Mouse (Mus musculus): Measurements from ENCODE around the gene Cnmd. TPM values are rescaled to one million over a fixed set of nuclear protein-coding genes. Genes with fewer than 3 reads are reported as not detected.

The Cnmd gene
- not detected for polyA plus RNA-seq (2015; fragmentation: Illumina TruSeq; extraction: RNeasy Lipid Tissue Mini Kit (QIAGEN cat#74804); ENCODE audit: insufficient read depth, low replicate concordance)

DNA sequence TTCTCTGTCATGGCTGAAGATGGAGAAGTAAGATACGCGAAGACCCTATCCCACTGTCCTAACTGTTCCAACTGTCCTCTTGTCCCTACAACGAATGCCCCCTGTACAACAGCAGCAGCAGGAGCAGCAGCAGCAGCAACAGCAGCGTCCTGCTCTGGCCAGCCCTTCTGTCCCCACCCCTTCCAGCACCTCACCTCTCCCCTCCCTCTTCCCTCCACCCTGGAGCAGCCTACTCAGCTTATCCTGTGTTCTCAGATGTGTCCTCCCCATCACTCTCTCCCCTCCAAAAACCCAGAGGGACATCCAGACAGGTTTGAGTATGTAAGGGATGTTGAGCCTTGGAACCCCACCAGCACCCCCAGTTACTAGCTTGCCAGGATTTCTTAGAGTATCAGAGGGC lies at the start of gene Cnmd:
TSS of gene Cnmd (minus strand) at position 170 of the 400 bp plus-strand sequence.

Other genes starting within 250 kb of the Cnmd start
- gene Kbtbd7, start 235.7 kb downstream of the Cnmd start, polyA plus RNA-seq (2015; fragmentation: Illumina TruSeq; extraction: RNeasy Lipid Tissue Mini Kit (QIAGEN cat#74804); ENCODE audit: insufficient read depth, low replicate concordance): 18.1 TPM
- 1.0 TPM for gene Kbtbd6, start 210.3 kb downstream of the Cnmd start, polyA plus RNA-seq (2015; fragmentation: Illumina TruSeq; extraction: RNeasy Lipid Tissue Mini Kit (QIAGEN cat#74804); ENCODE audit: insufficient read depth, low replicate concordance)
- gene Elf1, start 181.0 kb downstream of the Cnmd start, polyA plus RNA-seq (2015; fragmentation: Illumina TruSeq; extraction: RNeasy Lipid Tissue Mini Kit (QIAGEN cat#74804); ENCODE audit: insufficient read depth, low replicate concordance): 162 TPM
- gene Wbp4, start 180.7 kb downstream of the Cnmd start, polyA plus RNA-seq (2015; fragmentation: Illumina TruSeq; extraction: RNeasy Lipid Tissue Mini Kit (QIAGEN cat#74804); ENCODE audit: insufficient read depth, low replicate concordance): 46.4 TPM
- gene Sugt1, start 74.5 kb downstream of the Cnmd start, polyA plus RNA-seq (2015; fragmentation: Illumina TruSeq; extraction: RNeasy Lipid Tissue Mini Kit (QIAGEN cat#74804); ENCODE audit: insufficient read depth, low replicate concordance): 150 TPM
- gene Pcdh8, start 109.1 kb upstream of the Cnmd start, polyA plus RNA-seq (2015; fragmentation: Illumina TruSeq; extraction: RNeasy Lipid Tissue Mini Kit (QIAGEN cat#74804); ENCODE audit: insufficient read depth, low replicate concordance): not detected

All from spleen, adult 10 weeks (tissue).